Mouse (Mus musculus) heart, embryonic 12.5 days (tissue): ENCODE measurements around the gene Cstf3. TPM values are rescaled to one million over a fixed set of nuclear protein-coding genes. Genes with fewer than 3 reads are reported as not detected.
A peak's percentile ranks its signal among the peaks of the same experiment; 100 is the strongest.
"Not testable (repeated sequence)": the region's sequence is repeated elsewhere in the genome, so short reads cannot be mapped to it uniquely, and the experiment has no call there.

Experiments
- ATAC-seq: fragments of 200-750 bp; cut with Nextera tagmentation; 2 replicates; pipeline ENCODE4 v1.8.0; 2017; ENCODE audit warnings: moderate TSS enrichment, moderate library complexity; ENCODE audit not compliant: insufficient number of reproducible peaks, low FRiP score
- H3K27ac ChIP-seq: fragments of 300-500 bp; sonication (generic); 2 replicates; pipeline ENCODE4 v1.5.1; 2016; ENCODE audit warnings: mild to moderate bottlenecking, moderate library complexity; ENCODE audit not compliant: poor library complexity, severe bottlenecking
- H3K27me3 ChIP-seq: fragments of 300-500 bp; sonication (generic); replicated peaks from 2 replicates; pipeline ENCODE4 v1.6.1; 2016; ENCODE audit warnings: mild to moderate bottlenecking, moderate library complexity
- H3K36me3 ChIP-seq: fragments of 300-500 bp; sonication (generic); 2 replicates; pipeline ENCODE4 v1.6.1; 2016; ENCODE audit warnings: mild to moderate bottlenecking, moderate library complexity
- H3K4me1 ChIP-seq: fragments of 300-500 bp; sonication (generic); replicated peaks from 2 replicates; pipeline ENCODE4 v1.6.1; 2016; ENCODE audit warnings: mild to moderate bottlenecking
- H3K4me2 ChIP-seq: fragments of 300-500 bp; sonication (generic); 2 replicates; pipeline ENCODE4 v1.6.1; 2016; ENCODE audit warnings: mild to moderate bottlenecking, moderate library complexity
- H3K4me3 ChIP-seq: fragments of 300-500 bp; sonication (generic); 2 replicates; pipeline ENCODE4 v1.5.1; 2016; ENCODE audit warnings: mild to moderate bottlenecking
- H3K9ac ChIP-seq: fragments of 300-500 bp; sonication (generic); 2 replicates; pipeline ENCODE4 v1.6.1; 2016; ENCODE audit warnings: mild to moderate bottlenecking, moderate library complexity
- H3K9me3 ChIP-seq: fragments of 300-500 bp; sonication (generic); replicated peaks from 2 replicates; pipeline ENCODE4 v1.6.1; 2016; ENCODE audit warnings: mild to moderate bottlenecking, moderate library complexity
- WGBS: fragments of 180-500 bp; shearing (Covaris S2); methylation state at CpG from one replicate; pipeline ENCODE4 v1.1.7; 2016; 5-methylcytosine and 5-hydroxymethylcytosine counted together
- polyA plus RNA-seq: library from polyadenylated mRNA; unstranded; fragments of >200 nt; fragmentation: Nextera tagmentation; extraction: Ambion mirVana; gene quantifications from 2 replicates; pipeline ENCODE4 v1.2.1, GENCODE M21; 2016

Gene Cstf3
- 68.6 and 72.8 TPM in 2 replicates for polyA plus RNA-seq

GRCm38 (mm10) chr2:104590068-104590828 lies at the start of gene Cstf3:
Gene Cstf3 (plus strand): TSS chr2:104590523.
- no peaks in the 10 kb centered on the region for H3K27me3 ChIP-seq
- H3K9me3 ChIP-seq = no peaks in the 10 kb centered on the region
- peak within 1 kb of the TSS; percentile 73 for H3K4me2 ChIP-seq
- peak; percentile 100 for ATAC-seq
- H3K4me1 ChIP-seq = peaks cover 22% of the 10 kb centered on the region
- peak within 1 kb of the TSS; percentile 88 for H3K9ac ChIP-seq
- WGBS = under 1% methylated on average over 59 of the region's 59 CpGs
- H3K4me3 ChIP-seq = peak within 1 kb of the TSS; percentile 75
- H3K27ac ChIP-seq = peak within 1 kb of the TSS; percentile 91
- H3K36me3 ChIP-seq = 0 out of 2 replicates have a peak, but pooled peaks cover 4% of the 10 kb centered on the region

GRCm38 (mm10) chr2:104556711-104557110 lies 33.6 kb upstream of the Cstf3 start:
- not testable (repeated sequence) for H3K4me3 ChIP-seq

GRCm38 (mm10) chr2:104557722-104558121 lies 32.6 kb upstream of the Cstf3 start:
- Histone ChIP-seq H3K9ac (no peak overlapping the region), H3K9me3 (no peaks in the 10 kb centered on the region), H3K27me3 (no peaks in the 10 kb centered on the region), H3K36me3 (no peaks in the 10 kb centered on the region), H3K4me1 (no peaks in the 10 kb centered on the region), H3K27ac (no peak overlapping the region), H3K4me3 (no peak overlapping the region), H3K4me2 (no peak overlapping the region)
- WGBS = 85% methylated on average over 9 of the region's 9 CpGs
- no peak for ATAC-seq

More at GRCm38 (mm10) chr2:104556711-104557110, 33.6 kb upstream of the Cstf3 start:
- not testable (repeated sequence) for H3K36me3 ChIP-seq, H3K9ac ChIP-seq, H3K4me2 ChIP-seq, H3K4me1 ChIP-seq, H3K9me3 ChIP-seq, H3K27me3 ChIP-seq, ATAC-seq, H3K27ac ChIP-seq
- WGBS = 86% methylated on average over 22 of the region's 22 CpGs

GRCm38 (mm10) chr2:104558326-104558725 lies 32.0 kb upstream of the Cstf3 start:
- Histone ChIP-seq H3K4me3 (no peak overlapping the region), H3K27ac (no peak overlapping the region), H3K4me2 (no peak overlapping the region), H3K27me3 (no peaks in the 10 kb centered on the region), H3K9ac (no peak overlapping the region), H3K9me3 (no peaks in the 10 kb centered on the region), H3K36me3 (no peaks in the 10 kb centered on the region), H3K4me1 (no peaks in the 10 kb centered on the region)
- 82% methylated on average over 4 of the region's 4 CpGs for WGBS
- no peak for ATAC-seq

- WGBS = 63% methylated on average over 6 of the region's 6 CpGs
These were observed 31.4 kb upstream of the Cstf3 start for GRCm38 (mm10) chr2:104558938-104559337.

GRCm38 (mm10) chr2:104559591-104560380 lies 30.5 kb upstream of the Cstf3 start:
- Histone ChIP-seq H3K27me3 (no peaks in the 10 kb centered on the region), H3K9me3 (no peaks in the 10 kb centered on the region), H3K36me3 (no peaks in the 10 kb centered on the region), H3K4me2 (no peak overlapping the region), H3K4me3 (no peak overlapping the region), H3K4me1 (no peaks in the 10 kb centered on the region), H3K9ac (no peak overlapping the region), H3K27ac (no peak overlapping the region)
- no peak for ATAC-seq
- 79% methylated on average over 4 of the region's 4 CpGs for WGBS

More at GRCm38 (mm10) chr2:104558938-104559337, 31.4 kb upstream of the Cstf3 start:
- no peak for ATAC-seq
- H3K27me3 ChIP-seq = no peaks in the 10 kb centered on the region
- no peaks in the 10 kb centered on the region for H3K36me3 ChIP-seq
- H3K4me3 ChIP-seq = no peak overlapping the region
- no peaks in the 10 kb centered on the region for H3K9me3 ChIP-seq
- H3K4me2 ChIP-seq = no peak overlapping the region
- H3K4me1 ChIP-seq = no peaks in the 10 kb centered on the region
- H3K9ac ChIP-seq = no peak overlapping the region
- no peak overlapping the region for H3K27ac ChIP-seq

GRCm38 (mm10) chr2:104561386-104561785 lies 28.9 kb upstream of the Cstf3 start:
- Histone ChIP-seq H3K27me3 (no peaks in the 10 kb centered on the region), H3K36me3 (no peaks in the 10 kb centered on the region), H3K9ac (no peak overlapping the region), H3K4me3 (no peak overlapping the region), H3K27ac (no peak overlapping the region), H3K9me3 (no peaks in the 10 kb centered on the region), H3K4me2 (no peak overlapping the region), H3K4me1 (no peaks in the 10 kb centered on the region)
- 86% methylated on average over 6 of the region's 6 CpGs for WGBS
- ATAC-seq = no peak

- Histone ChIP-seq H3K36me3 (no peaks in the 10 kb centered on the region), H3K27ac (no peak overlapping the region), H3K27me3 (no peaks in the 10 kb centered on the region), H3K4me1 (no peaks in the 10 kb centered on the region), H3K4me3 (no peak overlapping the region), H3K4me2 (no peak overlapping the region), H3K9me3 (no peaks in the 10 kb centered on the region), H3K9ac (no peak overlapping the region)
- no peak for ATAC-seq
- WGBS = 81% methylated on average over 4 of the region's 4 CpGs
These were observed 28.3 kb upstream of the Cstf3 start for GRCm38 (mm10) chr2:104561986-104562532.

GRCm38 (mm10) chr2:104572066-104572465 lies 18.3 kb upstream of the Cstf3 start:
- WGBS = 89% methylated on average over 6 of the region's 6 CpGs
- H3K9me3 ChIP-seq = peaks cover 4% of the 10 kb centered on the region; the same call in 1 of the 2 replicates
- H3K36me3 ChIP-seq = no peaks in the 10 kb centered on the region
- no peak overlapping the region for H3K4me3 ChIP-seq
- ATAC-seq = no peak
- no peak overlapping the region for H3K4me2 ChIP-seq
- H3K27ac ChIP-seq = no peak overlapping the region
- H3K27me3 ChIP-seq = no peaks in the 10 kb centered on the region
- H3K9ac ChIP-seq = no peak overlapping the region
- peaks cover 5% of the 10 kb centered on the region; the same call in 1 of the 2 replicates for H3K4me1 ChIP-seq

GRCm38 (mm10) chr2:104576216-104576615 lies 14.1 kb upstream of the Cstf3 start:
- Histone ChIP-seq H3K36me3 (no peaks in the 10 kb centered on the region), H3K27me3 (no peaks in the 10 kb centered on the region), H3K9ac (no peak overlapping the region), H3K27ac (no peak overlapping the region), H3K4me3 (no peak overlapping the region), H3K9me3 (peaks cover 4% of the 10 kb centered on the region; the same call in 1 of the 2 replicates), H3K4me1 (peaks cover 9% of the 10 kb centered on the region), H3K4me2 (no peak overlapping the region)
- no peak for ATAC-seq
- WGBS = 71% methylated on average over 5 of the region's 5 CpGs

- Histone ChIP-seq H3K4me2 (no peak overlapping the region), H3K9me3 (peaks cover 4% of the 10 kb centered on the region; the same call in 1 of the 2 replicates), H3K36me3 (no peaks in the 10 kb centered on the region), H3K4me1 (peaks cover 8% of the 10 kb centered on the region; the same call in 1 of the 2 replicates), H3K4me3 (no peak overlapping the region), H3K27me3 (no peaks in the 10 kb centered on the region), H3K9ac (no peak overlapping the region), H3K27ac (no peak overlapping the region)
- no peak for ATAC-seq
- 63% methylated on average over 5 of the region's 5 CpGs for WGBS
These were observed 12.3 kb upstream of the Cstf3 start for GRCm38 (mm10) chr2:104578021-104578420.
